Mouse (Mus musculus) megakaryocyte, embryonic 14.5 days (primary cell): ENCODE measurements around the gene A530016L24Rik. TPM values are rescaled to one million over a fixed set of nuclear protein-coding genes. Genes with fewer than 3 reads are reported as not detected.

Experiments
- H3K27me3 ChIP-seq: replicated peaks from 2 replicates; pipeline ENCODE3; 2012; ENCODE audit warnings: inconsistent platforms
- H3K36me3 ChIP-seq: replicated peaks from 2 replicates; pipeline ENCODE3; 2012; ENCODE audit warnings: low read length, inconsistent platforms, mixed read lengths
- H3K4me1 ChIP-seq: 2 replicates; pipeline ENCODE4 v1.6.1; 2012; ENCODE audit warnings: inconsistent platforms
- H3K4me3 ChIP-seq: replicated peaks from 2 replicates; pipeline ENCODE3; 2012; ENCODE audit warnings: moderate library complexity, mild to moderate bottlenecking, inconsistent platforms
- H3K9me3 ChIP-seq: 2 replicates; pipeline ENCODE4 v1.6.1; 2012; ENCODE audit warnings: inconsistent platforms
- FLI1 ChIP-seq: IDR thresholded peaks from 2 replicates; pipeline ENCODE4 v1.6.1; 2012; ENCODE audit warnings: low read length, inconsistent platforms, mixed read lengths
- GATA1 ChIP-seq: IDR thresholded peaks from 3 replicates; pipeline ENCODE4 v1.6.1; 2012; ENCODE audit warnings: mixed read lengths, low read length, inconsistent platforms, borderline replicate concordance
- polyA plus RNA-seq: library from polyadenylated mRNA; stranded (reverse); fragments of >175 nt; gene quantifications from 2 replicates; pipeline ENCODE4 v1.2.3, GENCODE M21; 2012; ENCODE audit warnings: low replicate concordance; ENCODE audit not compliant: insufficient read depth

Gene A530016L24Rik
- polyA plus RNA-seq, 1 experiment: 0.15 TPM

- H3K9me3 ChIP-seq: no peaks in the 10 kb centered on the region
- no peak overlapping the region for H3K4me3 ChIP-seq
- H3K27me3 ChIP-seq: peaks cover 89% of the 10 kb centered on the region
- no peak for TF ChIP-seq FLI1
- TF ChIP-seq GATA1: no peak
- H3K4me1 ChIP-seq: peaks cover 24% of the 10 kb centered on the region
- H3K36me3 ChIP-seq: no peaks in the 10 kb centered on the region
These were observed 8.5 kb downstream of the A530016L24Rik start for GRCm38 (mm10) chr12:112497731-112498130.

DNA sequence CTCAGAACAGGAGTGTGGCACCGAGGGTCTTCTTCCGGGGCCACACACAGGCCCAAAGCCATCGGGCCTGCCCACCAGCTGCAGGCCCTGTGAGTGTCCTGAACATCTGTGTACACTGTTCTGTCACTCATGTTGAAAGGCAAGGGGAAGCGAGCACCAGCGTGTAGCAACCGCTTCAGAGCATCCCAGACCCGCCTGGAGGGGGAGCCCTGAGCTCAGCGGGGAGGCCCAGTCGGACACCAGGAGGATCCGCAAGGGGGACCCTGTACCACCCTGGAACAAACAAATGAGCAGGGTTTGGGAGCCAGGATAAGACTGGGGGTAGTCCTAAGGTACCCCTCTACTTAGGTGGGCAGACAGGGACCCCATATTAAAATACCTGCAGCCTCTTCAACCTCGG, 9.4 kb downstream of the A530016L24Rik start:
- H3K27me3 ChIP-seq: peaks cover 92% of the 10 kb centered on the region
- TF ChIP-seq FLI1: no peak
- no peak for TF ChIP-seq GATA1

DNA sequence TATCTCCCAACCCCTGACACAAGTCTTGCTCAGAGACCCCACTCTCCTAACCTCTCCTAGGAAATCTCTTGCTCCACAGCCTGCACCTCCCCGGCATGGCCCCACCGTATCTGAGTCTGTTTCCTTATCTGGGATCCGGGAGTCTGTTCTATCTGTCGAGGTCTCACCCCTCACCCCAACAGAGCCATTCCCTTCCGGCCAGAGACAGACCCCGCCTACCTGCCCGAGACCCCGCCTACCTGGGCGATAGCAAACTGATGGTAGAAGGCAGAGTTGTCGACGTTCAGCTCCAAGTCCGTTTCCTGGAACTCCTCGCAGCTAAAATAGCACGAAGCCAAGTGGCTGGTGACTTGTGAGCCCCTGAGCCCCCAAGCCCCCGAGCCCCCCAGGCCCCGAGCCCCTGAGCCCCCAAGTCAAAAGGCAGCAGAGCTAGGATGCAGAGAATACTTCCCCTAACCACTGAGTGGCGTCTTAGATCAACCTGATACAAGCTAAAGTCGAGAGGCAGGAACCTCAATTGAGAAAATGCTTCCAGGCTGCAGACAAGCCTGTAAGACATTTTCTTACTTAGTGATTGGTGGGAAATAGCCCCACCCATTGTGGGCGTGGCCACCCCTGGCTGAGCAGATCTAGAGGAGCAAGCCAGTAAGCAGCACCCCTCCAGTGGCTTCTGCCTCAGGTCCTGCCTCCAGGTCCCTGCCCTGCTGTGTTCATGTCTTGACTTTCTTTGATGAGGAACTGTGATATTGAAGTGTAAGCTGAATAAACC, 13.9 kb downstream of the A530016L24Rik start:
- Histone ChIP-seq H3K27me3 (peaks cover 91% of the 10 kb centered on the region), H3K4me1 (peaks cover 38% of the 10 kb centered on the region), H3K9me3 (peaks cover 8% of the 10 kb centered on the region), H3K4me3 (peak overlapping the region; percentile 31), H3K36me3 (no peaks in the 10 kb centered on the region)
- no peak for TF ChIP-seq GATA1
- no peak for TF ChIP-seq FLI1

More for the DNA sequence above, 9.4 kb downstream of the A530016L24Rik start:
- H3K9me3 ChIP-seq: peaks cover 4% of the 10 kb centered on the region
- peaks cover 34% of the 10 kb centered on the region for H3K4me1 ChIP-seq
- no peak overlapping the region for H3K4me3 ChIP-seq
- H3K36me3 ChIP-seq: no peaks in the 10 kb centered on the region

- no peaks in the 10 kb centered on the region for H3K36me3 ChIP-seq
- TF ChIP-seq FLI1: no peak
- no peak for TF ChIP-seq GATA1
- peaks cover 95% of the 10 kb centered on the region for H3K27me3 ChIP-seq
- peaks cover 40% of the 10 kb centered on the region for H3K4me1 ChIP-seq
- H3K4me3 ChIP-seq: no peak overlapping the region
- peaks cover 8% of the 10 kb centered on the region for H3K9me3 ChIP-seq
These were observed 17.0 kb downstream of the A530016L24Rik start for GRCm38 (mm10) chr12:112506267-112506666.

GRCm38 (mm10) chr12:112507264-112507663, 18.0 kb downstream of the A530016L24Rik start:
- peaks cover 35% of the 10 kb centered on the region for H3K4me1 ChIP-seq
- TF ChIP-seq GATA1 (no peak), FLI1 (no peak)
- peaks cover 8% of the 10 kb centered on the region for H3K9me3 ChIP-seq
- H3K27me3 ChIP-seq: peaks cover 94% of the 10 kb centered on the region
- no peak overlapping the region for H3K4me3 ChIP-seq
- H3K36me3 ChIP-seq: no peaks in the 10 kb centered on the region

DNA sequence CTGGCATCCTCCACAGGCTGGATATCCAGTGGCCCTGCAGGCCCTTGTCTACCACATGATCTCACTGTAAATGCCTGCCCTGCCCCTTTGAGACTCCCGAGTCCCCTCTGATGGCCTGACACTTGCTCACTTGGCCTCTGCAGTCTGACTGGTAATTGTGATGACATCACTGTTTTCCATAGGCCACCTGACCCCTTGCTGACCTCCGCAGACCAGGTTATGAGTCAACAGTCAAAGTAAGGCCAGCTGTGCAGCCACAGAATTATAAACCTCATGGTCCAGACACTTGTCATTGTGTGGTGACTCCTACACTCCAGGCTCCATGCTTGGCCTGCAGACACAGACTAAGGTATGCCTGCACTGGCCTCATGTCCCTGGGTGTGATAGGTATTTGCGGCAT, 18.7 kb downstream of the A530016L24Rik start:
- peaks cover 27% of the 10 kb centered on the region for H3K4me1 ChIP-seq
- peaks cover 8% of the 10 kb centered on the region for H3K9me3 ChIP-seq
- no peak for TF ChIP-seq FLI1
- no peak for TF ChIP-seq GATA1
- no peaks in the 10 kb centered on the region for H3K36me3 ChIP-seq
- H3K27me3 ChIP-seq: peaks cover 94% of the 10 kb centered on the region
- no peak overlapping the region for H3K4me3 ChIP-seq

DNA sequence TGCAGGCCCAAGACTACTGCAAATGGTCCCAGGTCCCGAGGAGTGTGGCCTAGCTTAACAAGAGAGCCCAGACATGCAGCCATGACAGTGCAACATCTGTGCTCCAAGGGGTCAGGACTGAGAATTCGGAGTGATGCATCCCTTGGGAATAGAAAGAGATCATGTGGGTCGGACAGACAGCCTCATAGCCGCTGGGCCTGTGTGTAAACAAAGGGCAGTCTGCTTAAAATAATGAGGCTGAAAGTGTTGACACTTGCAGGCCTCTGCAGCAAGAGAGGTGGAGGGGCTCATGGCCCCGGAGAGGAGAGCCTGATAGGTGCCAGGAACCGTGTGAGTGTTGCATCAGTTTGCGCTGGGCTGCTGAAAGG, 21.1 kb downstream of the A530016L24Rik start:
- TF ChIP-seq GATA1 (no peak), FLI1 (no peak)
- Histone ChIP-seq H3K9me3 (no peaks in the 10 kb centered on the region), H3K27me3 (peaks cover 81% of the 10 kb centered on the region), H3K4me1 (peaks cover 26% of the 10 kb centered on the region), H3K36me3 (no peaks in the 10 kb centered on the region), H3K4me3 (no peak overlapping the region)

- TF ChIP-seq FLI1: no peak
- TF ChIP-seq GATA1: no peak
- Histone ChIP-seq H3K4me1 (peaks cover 26% of the 10 kb centered on the region), H3K4me3 (peak overlapping the region; percentile 64), H3K9me3 (no peaks in the 10 kb centered on the region), H3K27me3 (peaks cover 76% of the 10 kb centered on the region), H3K36me3 (no peaks in the 10 kb centered on the region)
These were observed 21.6 kb downstream of the A530016L24Rik start for GRCm38 (mm10) chr12:112510733-112511372.

- Histone ChIP-seq H3K27me3 (peaks cover 37% of the 10 kb centered on the region), H3K4me1 (peaks cover 62% of the 10 kb centered on the region), H3K36me3 (no peaks in the 10 kb centered on the region), H3K9me3 (no peaks in the 10 kb centered on the region), H3K4me3 (no peak overlapping the region)
- TF ChIP-seq GATA1: no peak
- TF ChIP-seq FLI1: no peak
These were observed 25.6 kb downstream of the A530016L24Rik start for GRCm38 (mm10) chr12:112514897-112515296.

GRCm38 (mm10) chr12:112516697-112517337, 27.6 kb downstream of the A530016L24Rik start, which contains the start of gene Tmem179:
TSS of gene Tmem179 (minus strand) at chr12:112516747.
- H3K4me3 ChIP-seq: peak within 1 kb of the TSS; percentile 88
- peaks cover 64% of the 10 kb centered on the region for H3K4me1 ChIP-seq
- TF ChIP-seq GATA1 (no peak), FLI1 (no peak)
- H3K9me3 ChIP-seq: no peaks in the 10 kb centered on the region
- H3K27me3 ChIP-seq: peaks cover 27% of the 10 kb centered on the region
- no peaks in the 10 kb centered on the region for H3K36me3 ChIP-seq
